Mouse (Mus musculus): Measurements from ENCODE around the gene Cebpg.
A peak's percentile ranks its signal among the peaks of the same experiment; 100 is the strongest.

Cebpg gene

DNA sequence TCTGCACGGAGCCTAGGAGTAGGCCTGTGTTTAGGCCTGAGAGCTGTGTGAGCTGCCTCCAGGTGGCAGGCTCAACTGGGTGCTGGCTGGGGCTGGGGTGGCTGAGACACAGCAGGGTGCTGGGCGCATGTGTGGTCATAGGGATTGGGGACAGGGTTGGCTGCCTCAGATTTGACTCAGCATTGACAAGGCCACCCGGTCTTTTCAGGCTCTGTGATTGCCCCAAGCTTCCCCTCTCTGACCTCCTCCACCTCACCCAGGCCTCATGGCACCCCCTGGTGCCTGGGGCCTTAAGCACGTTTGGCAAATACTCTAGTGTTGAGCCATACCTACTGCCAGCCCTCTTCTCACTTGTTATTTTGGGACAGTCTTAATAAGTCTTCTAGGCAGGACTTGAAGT, 33.1 kb downstream of the Cebpg start:
- no peak for DNase-seq

DNA sequence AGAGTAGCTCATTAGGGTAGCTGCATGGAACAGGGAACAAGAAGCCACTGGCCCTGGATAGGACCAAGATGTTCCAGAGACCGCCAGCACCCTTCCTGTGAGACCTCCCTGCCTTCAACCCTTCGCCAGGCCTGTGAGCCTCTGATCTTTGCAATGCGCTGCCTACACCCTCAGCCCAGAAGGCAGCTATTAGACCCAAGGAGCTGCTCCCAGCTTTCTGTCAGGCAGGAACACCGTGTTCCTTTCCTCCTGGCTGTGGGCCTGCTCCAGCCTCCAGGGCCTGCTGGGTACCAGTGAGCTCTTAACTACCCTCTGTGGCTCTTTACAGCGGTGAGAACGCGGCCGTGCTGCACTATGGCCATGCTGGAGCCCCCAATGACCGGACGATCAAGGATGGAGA, 35.0 kb downstream of the Cebpg start:
- DNase-seq: no peak

DNA sequence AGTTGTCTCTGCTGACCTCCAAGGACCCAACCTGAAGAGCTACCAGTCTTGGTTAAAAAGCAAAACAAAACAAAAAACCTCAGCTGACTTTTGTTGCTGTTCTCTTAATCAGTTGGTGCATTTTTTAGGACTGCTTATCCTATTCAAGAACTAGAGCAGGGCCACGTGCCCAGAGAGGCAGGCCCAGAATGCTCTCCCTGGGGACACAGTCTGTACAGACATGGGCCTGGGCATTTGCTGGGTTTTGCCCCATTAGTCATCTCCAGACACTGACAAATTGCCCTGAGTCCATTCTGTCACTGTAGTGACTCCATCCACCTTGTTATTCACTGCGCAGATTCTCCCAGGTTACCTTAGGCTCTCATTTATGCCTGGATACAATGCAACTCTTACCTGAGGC, 41.1 kb downstream of the Cebpg start:
- no peak for DNase-seq

DNA sequence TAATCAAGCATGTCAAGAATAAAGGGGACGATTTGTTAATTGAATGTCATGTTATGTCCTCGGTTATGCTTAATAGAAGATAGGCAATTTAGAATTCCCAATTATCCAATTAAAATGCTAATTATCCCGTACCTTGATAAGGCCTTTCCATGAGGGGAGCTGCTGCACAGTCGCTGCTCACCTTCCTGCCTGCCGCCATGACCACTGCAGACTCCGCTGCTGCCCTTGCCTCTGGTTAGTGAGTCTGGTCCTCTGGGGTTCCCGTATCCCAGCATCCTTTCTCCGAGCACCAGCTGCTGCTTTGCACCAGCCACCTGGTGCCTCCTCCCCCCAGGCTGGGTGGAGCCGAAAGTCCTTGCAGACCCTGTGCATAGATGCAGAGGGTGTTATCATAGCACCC, 43.1 kb downstream of the Cebpg start:
- no peak for DNase-seq

DNA sequence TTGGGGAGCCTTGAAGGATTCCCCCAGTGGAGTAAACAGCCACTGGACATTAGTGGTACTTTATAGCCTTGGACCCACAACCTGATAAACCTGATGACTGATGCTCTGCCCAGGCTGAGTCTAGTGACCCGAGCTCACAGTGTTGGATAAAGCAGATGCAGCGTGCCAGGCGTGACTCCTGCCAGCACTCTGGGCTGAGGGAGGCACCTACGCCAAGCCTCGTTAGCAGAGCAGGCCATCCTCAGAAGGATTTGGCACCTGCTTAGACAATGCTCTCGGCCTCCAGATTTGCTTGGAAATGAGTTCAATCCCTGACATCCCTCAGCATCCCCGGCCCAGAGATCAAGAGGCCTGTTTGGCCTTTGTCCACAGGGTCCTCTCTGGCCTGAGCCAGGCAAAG, 49.7 kb downstream of the Cebpg start:
- DNase-seq: no peak

DNA sequence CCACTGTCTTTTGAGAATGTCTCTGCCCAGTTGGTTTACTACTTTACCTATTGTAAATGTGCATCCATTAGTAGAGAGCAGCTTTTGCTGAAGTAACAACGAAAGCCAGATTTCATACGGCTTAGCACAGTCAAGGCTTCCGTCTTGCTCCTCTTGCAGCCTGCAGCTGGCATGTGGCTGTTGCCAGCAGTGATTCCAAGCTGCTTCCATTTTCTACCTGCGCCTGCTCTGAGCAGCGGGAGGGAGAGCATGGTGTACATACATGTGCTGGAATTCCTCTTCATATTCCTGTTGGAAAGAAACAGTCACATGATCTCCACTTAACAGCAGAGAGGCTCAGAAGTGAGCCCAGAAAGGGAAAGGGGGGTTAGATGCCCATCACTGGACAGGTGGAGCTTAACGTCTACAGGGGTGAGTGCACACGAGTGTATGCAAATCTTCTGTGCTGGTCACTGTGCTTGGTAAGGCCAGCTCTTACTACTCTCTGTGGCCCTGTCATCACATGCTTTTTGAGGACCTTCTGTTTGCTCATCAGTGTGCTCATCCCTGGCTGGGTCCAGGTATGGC, 53.1 kb downstream of the Cebpg start:
- no peak for DNase-seq

DNA sequence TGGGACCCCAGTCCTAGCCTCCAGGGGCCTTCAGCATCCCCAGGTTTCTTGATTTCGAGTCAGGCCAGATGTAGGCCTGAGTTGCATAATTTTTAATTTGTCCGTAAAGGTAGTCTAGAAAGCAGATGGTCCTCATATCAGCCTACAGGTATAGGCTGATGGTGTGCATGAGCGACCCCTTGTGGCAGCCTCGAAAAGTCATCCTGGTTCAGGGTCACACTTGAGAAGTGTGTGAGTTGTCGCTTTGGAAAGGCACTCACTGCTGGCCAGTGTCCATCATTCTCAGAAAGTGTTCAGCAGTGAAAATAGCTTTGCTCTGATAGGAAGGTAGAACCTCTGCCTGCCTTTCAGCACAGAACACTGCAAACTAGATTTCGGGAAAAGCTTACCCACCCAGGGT, 55.5 kb downstream of the Cebpg start:
- peak; percentile 55 for DNase-seq
